Mouse (Mus musculus) ES-E14 (cell line): ENCODE data around the gene Zfp541. TPM values are rescaled to one million over a fixed set of nuclear protein-coding genes. Genes with fewer than 3 reads are reported as not detected.

Source experiments
- DNase-seq: peaks from one replicate; pipeline ENCODE4 v3.0.0-alpha.2; 2013; ENCODE audit warnings: low read depth, low spot score
- H3K27ac ChIP-seq: 2 replicates; pipeline ENCODE4 v1.5.1; 2012; ENCODE audit warnings: low read depth, mild to moderate bottlenecking, low read length, moderate library complexity, mixed read lengths; ENCODE audit not compliant: poor library complexity, insufficient read depth, severe bottlenecking
- H3K36me3 ChIP-seq: 2 replicates; pipeline ENCODE4 v1.6.1; 2012; ENCODE audit warnings: mild to moderate bottlenecking, low read length, moderate library complexity, mixed read lengths; ENCODE audit not compliant: control insufficient read depth, poor library complexity, insufficient read depth, severe bottlenecking
- H3K4me1 ChIP-seq, 2 experiments: fragments of 150-350 bp in 1 of 2; sonication (generic) in 1 of 2; 2 replicates each; pipeline ENCODE4 v1.6.1; 2012; ENCODE audit warnings: low read length in 2 of 2, mild to moderate bottlenecking in 1 of 2, mixed read lengths in 1 of 2; ENCODE audit not compliant: control insufficient read depth in 2 of 2, insufficient read depth in 2 of 2, poor library complexity in 1 of 2
- H3K4me3 ChIP-seq, 2 experiments: fragments of 150-350 bp in 1 of 2; sonication (generic) in 1 of 2; 2 replicates each; pipeline ENCODE4 v1.5.1; 2012; ENCODE audit warnings: low read length in 2 of 2, low read depth in 1 of 2, mild to moderate bottlenecking in 1 of 2, mixed read lengths in 1 of 2; ENCODE audit not compliant: insufficient read depth in 1 of 2, poor library complexity in 1 of 2, severe bottlenecking in 1 of 2
- H3K9ac ChIP-seq: 2 replicates; pipeline ENCODE4 v1.6.1; 2012; ENCODE audit warnings: low read depth, mild to moderate bottlenecking, low read length, mixed read lengths; ENCODE audit not compliant: poor library complexity, insufficient read depth, severe bottlenecking
- H3K9me3 ChIP-seq: fragments of 150-350 bp; sonication (generic); 2 replicates; pipeline ENCODE4 v1.6.1; 2012; ENCODE audit warnings: low read depth, mild to moderate bottlenecking, low read length; ENCODE audit not compliant: control insufficient read depth, insufficient read depth
- CHD2 ChIP-seq: IDR thresholded peaks from 2 replicates; pipeline ENCODE4 v1.6.1; 2014; ENCODE audit warnings: mild to moderate bottlenecking, low read depth, low read length, inconsistent platforms
- HCFC1 ChIP-seq: IDR thresholded peaks from 2 replicates; pipeline ENCODE4 v1.6.1; 2012; ENCODE audit warnings: low read length, inconsistent platforms, borderline replicate concordance; ENCODE audit not compliant: insufficient read depth
- MAFK ChIP-seq: IDR thresholded peaks from 2 replicates; pipeline ENCODE4 v1.6.1; 2014; ENCODE audit warnings: mild to moderate bottlenecking, low read depth, low read length, inconsistent platforms; ENCODE audit not compliant: insufficient read depth
- ZC3H11A ChIP-seq: IDR thresholded peaks from 2 replicates; pipeline ENCODE4 v1.6.1; 2012; ENCODE audit warnings: low read depth, mild to moderate bottlenecking, inconsistent platforms, low read length, borderline replicate concordance
- ZNF384 ChIP-seq: IDR thresholded peaks from 2 replicates; pipeline ENCODE4 v1.6.1; 2012; ENCODE audit warnings: low read depth, low read length, inconsistent platforms
- in situ Hi-C, 2 experiments: fragments of 600-800 bp; cut with MboI; formaldehyde crosslinking; loops; one replicate each; pipeline ENCODE4 v1.15.1; 2025; ENCODE audit warnings: low sequenced_read_pairs in 2 of 2, inconsistent platforms in 1 of 2; ENCODE audit not compliant: unreplicated experiment in 2 of 2
- total RNA-seq: library from RNA; depleted of rRNA; stranded (reverse); fragments of 300-350 nt; gene quantifications from 2 replicates; pipeline ENCODE4 v1.2.3, GENCODE M21; 2012

Zfp541 gene
- total RNA-seq, 1 experiment: 0.36 TPM

- Histone ChIP-seq H3K36me3 (no peaks in the 10 kb centered on the region; the same call in 1 of the 2 replicates), H3K9ac (no peak overlapping the region), H3K4me1 (no peaks in the 10 kb centered on the region; a peak in 1 of 4 replicates), H3K27ac (no peak overlapping the region), H3K4me3 (no peak overlapping the region), H3K9me3 (no peaks in the 10 kb centered on the region)
- in situ Hi-C loops: no loop called here
- no peak for TF ChIP-seq ZC3H11A
- TF ChIP-seq CHD2: no peak
- no peak for TF ChIP-seq ZNF384
- TF ChIP-seq MAFK: no peak
- TF ChIP-seq HCFC1: no peak
- no peak for DNase-seq
These were observed 33.3 kb upstream of the Zfp541 start for GRCm38 (mm10) chr7:16028102-16028927.

GRCm38 (mm10) chr7:16031072-16031471 lies 30.5 kb upstream of the Zfp541 start:
- TF ChIP-seq ZNF384 (no peak), HCFC1 (no peak), MAFK (no peak), ZC3H11A (no peak), CHD2 (no peak)
- in situ Hi-C loops: no loop called here
- no peak overlapping the region for H3K4me3 ChIP-seq
- H3K9me3 ChIP-seq: no peaks in the 10 kb centered on the region
- H3K9ac ChIP-seq: no peak overlapping the region
- no peaks in the 10 kb centered on the region; the same call in 1 of the 2 replicates for H3K36me3 ChIP-seq
- no peak for DNase-seq
- no peaks in the 10 kb centered on the region for H3K4me1 ChIP-seq
- H3K27ac ChIP-seq: no peak overlapping the region

GRCm38 (mm10) chr7:16033059-16033458 lies 28.6 kb upstream of the Zfp541 start:
- no peaks in the 10 kb centered on the region for H3K9me3 ChIP-seq
- H3K4me3 ChIP-seq: no peak overlapping the region
- DNase-seq: no peak
- H3K27ac ChIP-seq: no peak overlapping the region
- no peak for TF ChIP-seq MAFK
- no peak for TF ChIP-seq ZC3H11A
- no peak for TF ChIP-seq ZNF384
- no peak for TF ChIP-seq HCFC1
- no peak for TF ChIP-seq CHD2
- in situ Hi-C loops: no loop called here
- H3K9ac ChIP-seq: no peak overlapping the region
- H3K36me3 ChIP-seq: no peaks in the 10 kb centered on the region; the same call in 1 of the 2 replicates
- no peaks in the 10 kb centered on the region; a peak in 1 of 4 replicates for H3K4me1 ChIP-seq

GRCm38 (mm10) chr7:16033580-16034461 lies 27.8 kb upstream of the Zfp541 start:
- H3K4me1 ChIP-seq: no peaks in the 10 kb centered on the region; a peak in 1 of 4 replicates
- no peak overlapping the region for H3K4me3 ChIP-seq
- in situ Hi-C loops: no loop called here
- H3K27ac ChIP-seq: no peak overlapping the region
- H3K9me3 ChIP-seq: no peaks in the 10 kb centered on the region
- no peak for DNase-seq
- H3K36me3 ChIP-seq: no peaks in the 10 kb centered on the region; the same call in 1 of the 2 replicates
- TF ChIP-seq ZNF384 (no peak), ZC3H11A (no peak), CHD2 (no peak), HCFC1 (no peak), MAFK (no peak)
- no peak overlapping the region for H3K9ac ChIP-seq
